Mouse (Mus musculus): Measurements from ENCODE around the gene Jmjd1c. TPM values are rescaled to one million over a fixed set of nuclear protein-coding genes. Genes with fewer than 3 reads are reported as not detected.
A peak's percentile ranks its signal among the peaks of the same experiment; 100 is the strongest.

The Jmjd1c gene
- polyA plus RNA-seq, 1 experiment from 2014 or later, result 29.9 TPM

- peaks cover 23% of the 10 kb centered on the region for H3K4me1 ChIP-seq (ENCODE audit: control insufficient read depth, insufficient read depth, low read length)
- peak overlapping the region; percentile 85 for H3K9ac ChIP-seq (ENCODE audit: low read length)
- H3K27ac ChIP-seq (ENCODE audit: low read length), result peak overlapping the region; percentile 77
- H3K9me3 ChIP-seq (replicated peaks; ENCODE audit: control insufficient read depth, low read length), result no peaks in the 10 kb centered on the region
- 3% methylated on average over 5 of the region's 5 CpGs for WGBS
- H3K36me3 ChIP-seq (ENCODE audit: control insufficient read depth, insufficient read depth), result peaks cover 5% of the 10 kb centered on the region
- H3K27me3 ChIP-seq (ENCODE audit: control insufficient read depth, insufficient read depth, low read length), result no peaks in the 10 kb centered on the region
- no peak for ATAC-seq (replicated peaks; ENCODE audit: extremely low read depth, insufficient read depth, low FRiP score)
- peak overlapping the region; percentile 78 for H3K4me2 ChIP-seq (ENCODE audit: low read depth, low read length)
- H3K4me3 ChIP-seq (ENCODE audit: low read length), result peak overlapping the region; percentile 56
These were observed 91.1 kb downstream of the Jmjd1c start for GRCm38 (mm10) chr10:67187001-67187453.

DNA sequence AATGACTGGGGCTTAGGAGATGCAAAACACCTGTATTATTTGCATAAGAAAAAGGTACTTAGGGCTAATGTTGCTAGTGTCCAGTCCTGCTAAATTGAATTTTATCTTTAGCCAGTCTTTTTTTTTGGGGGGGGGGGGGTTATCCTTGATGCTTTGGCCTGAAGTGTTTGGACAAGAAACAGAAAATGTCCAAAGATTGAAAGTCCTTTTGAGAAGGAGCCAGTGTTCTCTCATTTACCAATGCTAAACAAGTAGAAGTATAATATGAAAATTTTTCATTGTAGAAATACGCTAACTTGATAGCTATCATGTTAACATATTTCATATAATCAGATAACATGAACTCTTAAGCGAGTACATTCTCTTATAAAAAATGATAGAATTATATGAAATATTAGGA, 92.0 kb downstream of the Jmjd1c start:
- Histone ChIP-seq H3K27ac (ENCODE audit: low read length) (peak overlapping the region; percentile 43), H3K9ac (ENCODE audit: low read length) (peak overlapping the region; percentile 85), H3K4me1 (ENCODE audit: control insufficient read depth, insufficient read depth, low read length) (peaks cover 20% of the 10 kb centered on the region), H3K36me3 (ENCODE audit: control insufficient read depth, insufficient read depth) (peaks cover 10% of the 10 kb centered on the region), H3K4me3 (ENCODE audit: low read length) (peak overlapping the region; percentile 56), H3K27me3 (ENCODE audit: control insufficient read depth, insufficient read depth, low read length) (no peaks in the 10 kb centered on the region), H3K4me2 (ENCODE audit: low read depth, low read length) (peak overlapping the region; percentile 78), H3K9me3 (replicated peaks; ENCODE audit: control insufficient read depth, low read length) (no peaks in the 10 kb centered on the region; the same call in 1 of the 2 replicates)
- ATAC-seq (replicated peaks; ENCODE audit: extremely low read depth, insufficient read depth, low FRiP score), result no peak
- 76% methylated on average over 2 of the region's 2 CpGs for WGBS

GRCm38 (mm10) chr10:67189057-67189456, 93.1 kb downstream of the Jmjd1c start:
- no peak for ATAC-seq (replicated peaks; ENCODE audit: extremely low read depth, insufficient read depth, low FRiP score)
- Histone ChIP-seq H3K4me1 (ENCODE audit: control insufficient read depth, insufficient read depth, low read length) (peaks cover 19% of the 10 kb centered on the region), H3K27ac (ENCODE audit: low read length) (peak overlapping the region; percentile 46; the same call in 1 of the 2 replicates), H3K4me3 (ENCODE audit: low read length) (no peak overlapping the region), H3K9me3 (replicated peaks; ENCODE audit: control insufficient read depth, low read length) (no peaks in the 10 kb centered on the region; the same call in 1 of the 2 replicates), H3K36me3 (ENCODE audit: control insufficient read depth, insufficient read depth) (peaks cover 10% of the 10 kb centered on the region), H3K27me3 (ENCODE audit: control insufficient read depth, insufficient read depth, low read length) (no peaks in the 10 kb centered on the region), H3K9ac (ENCODE audit: low read length) (peak overlapping the region; percentile 25; the same call in 1 of the 2 replicates), H3K4me2 (ENCODE audit: low read depth, low read length) (peak overlapping the region; percentile 28; the same call in 1 of the 2 replicates)

- Histone ChIP-seq H3K4me2 (ENCODE audit: low read depth, low read length) (no peak overlapping the region), H3K27me3 (ENCODE audit: control insufficient read depth, insufficient read depth, low read length) (no peaks in the 10 kb centered on the region), H3K27ac (ENCODE audit: low read length) (no peak overlapping the region; the same call in 1 of the 2 replicates), H3K9me3 (replicated peaks; ENCODE audit: control insufficient read depth, low read length) (no peaks in the 10 kb centered on the region; the same call in 1 of the 2 replicates), H3K36me3 (ENCODE audit: control insufficient read depth, insufficient read depth) (peaks cover 10% of the 10 kb centered on the region), H3K4me3 (ENCODE audit: low read length) (no peak overlapping the region), H3K9ac (ENCODE audit: low read length) (no peak overlapping the region), H3K4me1 (ENCODE audit: control insufficient read depth, insufficient read depth, low read length) (peaks cover 16% of the 10 kb centered on the region)
- ATAC-seq (replicated peaks; ENCODE audit: extremely low read depth, insufficient read depth, low FRiP score), result no peak
- WGBS, result 73% methylated on average over 1 of the region's 1 CpGs
These were observed 94.3 kb downstream of the Jmjd1c start for GRCm38 (mm10) chr10:67190261-67190660.

GRCm38 (mm10) chr10:67192366-67192765, 96.4 kb downstream of the Jmjd1c start:
- Histone ChIP-seq H3K9me3 (replicated peaks; ENCODE audit: control insufficient read depth, low read length) (no peaks in the 10 kb centered on the region; the same call in 1 of the 2 replicates), H3K27me3 (ENCODE audit: control insufficient read depth, insufficient read depth, low read length) (no peaks in the 10 kb centered on the region), H3K4me1 (ENCODE audit: control insufficient read depth, insufficient read depth, low read length) (peaks cover 25% of the 10 kb centered on the region), H3K4me2 (ENCODE audit: low read depth, low read length) (no peak overlapping the region), H3K9ac (ENCODE audit: low read length) (no peak overlapping the region), H3K27ac (ENCODE audit: low read length) (no peak overlapping the region), H3K36me3 (ENCODE audit: control insufficient read depth, insufficient read depth) (peaks cover 10% of the 10 kb centered on the region), H3K4me3 (ENCODE audit: low read length) (no peak overlapping the region)
- ATAC-seq (replicated peaks; ENCODE audit: extremely low read depth, insufficient read depth, low FRiP score), result no peak
- 92% methylated on average over 3 of the region's 3 CpGs for whole genome bisulfite sequencing

- Histone ChIP-seq H3K9me3 (replicated peaks; ENCODE audit: control insufficient read depth, low read length) (no peaks in the 10 kb centered on the region; the same call in 1 of the 2 replicates), H3K27ac (ENCODE audit: low read length) (no peak overlapping the region), H3K36me3 (ENCODE audit: control insufficient read depth, insufficient read depth) (peaks cover 10% of the 10 kb centered on the region), H3K9ac (ENCODE audit: low read length) (no peak overlapping the region), H3K27me3 (ENCODE audit: control insufficient read depth, insufficient read depth, low read length) (no peaks in the 10 kb centered on the region), H3K4me3 (ENCODE audit: low read length) (no peak overlapping the region), H3K4me1 (ENCODE audit: control insufficient read depth, insufficient read depth, low read length) (peaks cover 24% of the 10 kb centered on the region), H3K4me2 (ENCODE audit: low read depth, low read length) (no peak overlapping the region)
- 58% methylated on average over 3 of the region's 3 CpGs for WGBS
- ATAC-seq (replicated peaks; ENCODE audit: extremely low read depth, insufficient read depth, low FRiP score), result no peak
These were observed 97.2 kb downstream of the Jmjd1c start for GRCm38 (mm10) chr10:67193003-67193652.

- H3K4me2 ChIP-seq (ENCODE audit: low read depth, low read length), result no peak overlapping the region
- ATAC-seq (replicated peaks; ENCODE audit: extremely low read depth, insufficient read depth, low FRiP score), result no peak
- 85% methylated on average over 3 of the region's 3 CpGs for WGBS
- no peaks in the 10 kb centered on the region; the same call in 1 of the 2 replicates for H3K9me3 ChIP-seq (replicated peaks; ENCODE audit: control insufficient read depth, low read length)
- no peak overlapping the region for H3K9ac ChIP-seq (ENCODE audit: low read length)
- H3K36me3 ChIP-seq (ENCODE audit: control insufficient read depth, insufficient read depth), result peaks cover 10% of the 10 kb centered on the region
- peaks cover 20% of the 10 kb centered on the region for H3K4me1 ChIP-seq (ENCODE audit: control insufficient read depth, insufficient read depth, low read length)
- H3K27ac ChIP-seq (ENCODE audit: low read length), result no peak overlapping the region
- H3K4me3 ChIP-seq (ENCODE audit: low read length), result no peak overlapping the region
- H3K27me3 ChIP-seq (ENCODE audit: control insufficient read depth, insufficient read depth, low read length), result no peaks in the 10 kb centered on the region
These were observed 98.1 kb downstream of the Jmjd1c start for GRCm38 (mm10) chr10:67194046-67194445.

GRCm38 (mm10) chr10:67195671-67196070, 99.7 kb downstream of the Jmjd1c start:
- Histone ChIP-seq H3K9me3 (replicated peaks; ENCODE audit: control insufficient read depth, low read length) (no peaks in the 10 kb centered on the region; the same call in 1 of the 2 replicates), H3K4me2 (ENCODE audit: low read depth, low read length) (no peak overlapping the region), H3K4me1 (ENCODE audit: control insufficient read depth, insufficient read depth, low read length) (peaks cover 23% of the 10 kb centered on the region), H3K27ac (ENCODE audit: low read length) (no peak overlapping the region), H3K27me3 (ENCODE audit: control insufficient read depth, insufficient read depth, low read length) (no peaks in the 10 kb centered on the region), H3K4me3 (ENCODE audit: low read length) (no peak overlapping the region), H3K36me3 (ENCODE audit: control insufficient read depth, insufficient read depth) (peaks cover 6% of the 10 kb centered on the region), H3K9ac (ENCODE audit: low read length) (no peak overlapping the region)
- no peak for ATAC-seq (replicated peaks; ENCODE audit: extremely low read depth, insufficient read depth, low FRiP score)
- WGBS, result 98% methylated on average over 1 of the region's 1 CpGs

- H3K9me3 ChIP-seq (replicated peaks; ENCODE audit: control insufficient read depth, low read length), result no peaks in the 10 kb centered on the region; the same call in 1 of the 2 replicates
- no peak overlapping the region for H3K4me3 ChIP-seq (ENCODE audit: low read length)
- H3K27me3 ChIP-seq (ENCODE audit: control insufficient read depth, insufficient read depth, low read length), result no peaks in the 10 kb centered on the region
- H3K36me3 ChIP-seq (ENCODE audit: control insufficient read depth, insufficient read depth), result peaks cover 4% of the 10 kb centered on the region
- H3K4me2 ChIP-seq (ENCODE audit: low read depth, low read length), result no peak overlapping the region
- peaks cover 29% of the 10 kb centered on the region for H3K4me1 ChIP-seq (ENCODE audit: control insufficient read depth, insufficient read depth, low read length)
- H3K9ac ChIP-seq (ENCODE audit: low read length), result no peak overlapping the region
- 71% methylated on average over 4 of the region's 4 CpGs for WGBS
- no peak for ATAC-seq (replicated peaks; ENCODE audit: extremely low read depth, insufficient read depth, low FRiP score)
- no peak overlapping the region for H3K27ac ChIP-seq (ENCODE audit: low read length)
These were observed 101.3 kb downstream of the Jmjd1c start for GRCm38 (mm10) chr10:67197186-67197585.

All from heart, embryonic 16.5 days (tissue).